Mouse (Mus musculus): ENCODE results near the gene Map6.

Map6 gene

GRCm38 (mm10) chr7:99312671-99313143 is 45.5 kb downstream of the Map6 start:
- DNase-seq (ENCODE audit: extremely low read depth, low read depth): no peak

- DNase-seq (ENCODE audit: extremely low read depth, low read depth): no peak
These were observed 46.0 kb downstream of the Map6 start for GRCm38 (mm10) chr7:99313253-99313652.

- DNase-seq (ENCODE audit: extremely low read depth, low read depth): no peak
These were observed 47.3 kb downstream of the Map6 start for GRCm38 (mm10) chr7:99314565-99314964.

- no peak for DNase-seq (ENCODE audit: extremely low read depth, low read depth)
These were observed 49.0 kb downstream of the Map6 start for GRCm38 (mm10) chr7:99316207-99316606.

- DNase-seq (ENCODE audit: extremely low read depth, low read depth): no peak
These were observed 50.2 kb downstream of the Map6 start for GRCm38 (mm10) chr7:99317475-99317874.

- no peak for DNase-seq (ENCODE audit: extremely low read depth, low read depth)
These were observed 53.3 kb downstream of the Map6 start for GRCm38 (mm10) chr7:99320524-99320923.

- DNase-seq (ENCODE audit: extremely low read depth, low read depth): no peak
These were observed 55.6 kb downstream of the Map6 start for GRCm38 (mm10) chr7:99322691-99323320.

GRCm38 (mm10) chr7:99323321-99323700 is 56.1 kb downstream of the Map6 start:
- no peak for DNase-seq (ENCODE audit: extremely low read depth, low read depth)

- DNase-seq (ENCODE audit: extremely low read depth, low read depth): no peak
These were observed 57.6 kb downstream of the Map6 start for GRCm38 (mm10) chr7:99324810-99325209.

- no peak for DNase-seq (ENCODE audit: extremely low read depth, low read depth)
These were observed 58.9 kb downstream of the Map6 start for GRCm38 (mm10) chr7:99326128-99326527.

GRCm38 (mm10) chr7:99328847-99329246 is 61.6 kb downstream of the Map6 start:
- DNase-seq (ENCODE audit: extremely low read depth, low read depth): no peak

- DNase-seq (ENCODE audit: extremely low read depth, low read depth): no peak
These were observed 62.8 kb downstream of the Map6 start for GRCm38 (mm10) chr7:99330012-99330411.

GRCm38 (mm10) chr7:99332774-99333480 is 65.7 kb downstream of the Map6 start:
- peak; percentile 19 for DNase-seq (ENCODE audit: extremely low read depth, low read depth)

- DNase-seq (ENCODE audit: extremely low read depth, low read depth): no peak
These were observed 73.5 kb downstream of the Map6 start for GRCm38 (mm10) chr7:99340736-99341135.

- DNase-seq (ENCODE audit: extremely low read depth, low read depth): no peak
These were observed 76.3 kb downstream of the Map6 start for GRCm38 (mm10) chr7:99343577-99343976.

GRCm38 (mm10) chr7:99347268-99347667 is 80.0 kb downstream of the Map6 start:
- DNase-seq (ENCODE audit: extremely low read depth, low read depth): no peak

- no peak for DNase-seq (ENCODE audit: extremely low read depth, low read depth)
These were observed 81.6 kb downstream of the Map6 start for GRCm38 (mm10) chr7:99348883-99349282.

- no peak for DNase-seq (ENCODE audit: extremely low read depth, low read depth)
These were observed 82.8 kb downstream of the Map6 start for GRCm38 (mm10) chr7:99349782-99350720.

GRCm38 (mm10) chr7:99351104-99351801 is 84.0 kb downstream of the Map6 start:
- no peak for DNase-seq (ENCODE audit: extremely low read depth, low read depth)

GRCm38 (mm10) chr7:99351802-99352517 is 84.7 kb downstream of the Map6 start:
- no peak for DNase-seq (ENCODE audit: extremely low read depth, low read depth)

Measured in MEL-GATA-1-ER (cell line).